Mouse (Mus musculus): ENCODE data around the gene 4430402I18Rik. TPM values are rescaled to one million over a fixed set of nuclear protein-coding genes. Genes with fewer than 3 reads are reported as not detected.

4430402I18Rik gene
- polyA plus RNA-seq, 1 experiment from 2014 or later = 2.5 TPM

GRCm38 (mm10) chr19:28915602-28916250, 51.9 kb downstream of the 4430402I18Rik start:
- no peak for ATAC-seq
- no peaks in the 10 kb centered on the region for H3K9me3 ChIP-seq (ENCODE audit: control insufficient read depth, low read length)
- H3K4me3 ChIP-seq (replicated peaks; ENCODE audit: low read length) = no peak overlapping the region
- 77% methylated on average over 2 of the region's 2 CpGs for WGBS
- H3K36me3 ChIP-seq (ENCODE audit: control insufficient read depth, insufficient read depth) = no peaks in the 10 kb centered on the region
- H3K4me2 ChIP-seq (ENCODE audit: low read length) = no peak overlapping the region
- H3K4me1 ChIP-seq (replicated peaks; ENCODE audit: control insufficient read depth, insufficient read depth, low read length) = no peaks in the 10 kb centered on the region
- H3K27me3 ChIP-seq (replicated peaks; ENCODE audit: control insufficient read depth, insufficient read depth, low read length) = no peaks in the 10 kb centered on the region
- H3K27ac ChIP-seq (ENCODE audit: low read length) = no peak overlapping the region
- no peak overlapping the region for H3K9ac ChIP-seq (replicated peaks; ENCODE audit: low read depth, low read length)

DNA sequence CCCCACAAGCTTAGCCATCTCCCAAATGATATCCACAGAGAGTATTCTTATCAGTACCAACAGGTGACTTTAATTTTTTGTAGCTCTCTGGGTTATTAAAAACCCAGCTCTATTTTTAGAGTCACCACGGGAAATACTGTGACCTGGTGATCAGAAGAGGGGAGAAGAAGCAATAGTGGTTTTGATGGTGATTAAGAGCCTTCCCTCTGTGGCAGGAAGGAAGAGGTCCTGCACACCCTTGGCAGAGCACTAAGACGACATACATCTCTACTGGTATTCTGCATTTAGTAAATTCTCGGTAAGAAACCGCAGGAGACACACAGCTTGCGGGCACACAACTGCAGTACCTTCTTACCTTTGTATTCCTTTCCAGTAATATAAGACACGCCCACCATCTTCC, 53.0 kb downstream of the 4430402I18Rik start:
- H3K9ac ChIP-seq (replicated peaks; ENCODE audit: low read depth, low read length) = no peak overlapping the region
- no peak overlapping the region for H3K27ac ChIP-seq (ENCODE audit: low read length)
- no peaks in the 10 kb centered on the region for H3K9me3 ChIP-seq (ENCODE audit: control insufficient read depth, low read length)
- H3K27me3 ChIP-seq (replicated peaks; ENCODE audit: control insufficient read depth, insufficient read depth, low read length) = no peaks in the 10 kb centered on the region
- WGBS = 84% methylated on average over 6 of the region's 6 CpGs
- H3K36me3 ChIP-seq (ENCODE audit: control insufficient read depth, insufficient read depth) = no peaks in the 10 kb centered on the region
- no peak overlapping the region for H3K4me2 ChIP-seq (ENCODE audit: low read length)
- ATAC-seq = no peak
- H3K4me1 ChIP-seq (replicated peaks; ENCODE audit: control insufficient read depth, insufficient read depth, low read length) = no peaks in the 10 kb centered on the region
- H3K4me3 ChIP-seq (replicated peaks; ENCODE audit: low read length) = no peak overlapping the region

GRCm38 (mm10) chr19:28908693-28909092, 58.9 kb downstream of the 4430402I18Rik start:
- ATAC-seq = no peak
- peaks cover 3% of the 10 kb centered on the region; the same call in 1 of the 2 replicates for H3K36me3 ChIP-seq (ENCODE audit: control insufficient read depth, insufficient read depth)
- H3K4me1 ChIP-seq (replicated peaks; ENCODE audit: control insufficient read depth, insufficient read depth, low read length) = no peaks in the 10 kb centered on the region
- H3K4me3 ChIP-seq (replicated peaks; ENCODE audit: low read length) = no peak overlapping the region
- no peak overlapping the region for H3K27ac ChIP-seq (ENCODE audit: low read length)
- H3K27me3 ChIP-seq (replicated peaks; ENCODE audit: control insufficient read depth, insufficient read depth, low read length) = no peaks in the 10 kb centered on the region
- 76% methylated on average over 9 of the region's 9 CpGs for WGBS
- no peaks in the 10 kb centered on the region for H3K9me3 ChIP-seq (ENCODE audit: control insufficient read depth, low read length)
- no peak overlapping the region for H3K4me2 ChIP-seq (ENCODE audit: low read length)
- no peak overlapping the region for H3K9ac ChIP-seq (replicated peaks; ENCODE audit: low read depth, low read length)

GRCm38 (mm10) chr19:28908186-28908585, 59.4 kb downstream of the 4430402I18Rik start:
- no peak overlapping the region for H3K27ac ChIP-seq (ENCODE audit: low read length)
- H3K4me2 ChIP-seq (ENCODE audit: low read length) = no peak overlapping the region
- ATAC-seq = no peak
- 61% methylated on average over 4 of the region's 4 CpGs for WGBS
- H3K9me3 ChIP-seq (ENCODE audit: control insufficient read depth, low read length) = no peaks in the 10 kb centered on the region
- H3K4me3 ChIP-seq (replicated peaks; ENCODE audit: low read length) = no peak overlapping the region
- peaks cover 3% of the 10 kb centered on the region; the same call in 1 of the 2 replicates for H3K36me3 ChIP-seq (ENCODE audit: control insufficient read depth, insufficient read depth)
- no peaks in the 10 kb centered on the region for H3K27me3 ChIP-seq (replicated peaks; ENCODE audit: control insufficient read depth, insufficient read depth, low read length)
- H3K9ac ChIP-seq (replicated peaks; ENCODE audit: low read depth, low read length) = no peak overlapping the region
- H3K4me1 ChIP-seq (replicated peaks; ENCODE audit: control insufficient read depth, insufficient read depth, low read length) = no peaks in the 10 kb centered on the region

- Histone ChIP-seq H3K9me3 (ENCODE audit: control insufficient read depth, low read length) (no peaks in the 10 kb centered on the region), H3K27me3 (replicated peaks; ENCODE audit: control insufficient read depth, insufficient read depth, low read length) (no peaks in the 10 kb centered on the region), H3K27ac (ENCODE audit: low read length) (no peak overlapping the region), H3K4me3 (replicated peaks; ENCODE audit: low read length) (no peak overlapping the region), H3K9ac (replicated peaks; ENCODE audit: low read depth, low read length) (no peak overlapping the region), H3K4me2 (ENCODE audit: low read length) (no peak overlapping the region), H3K4me1 (replicated peaks; ENCODE audit: control insufficient read depth, insufficient read depth, low read length) (no peaks in the 10 kb centered on the region), H3K36me3 (ENCODE audit: control insufficient read depth, insufficient read depth) (peaks cover 3% of the 10 kb centered on the region; the same call in 1 of the 2 replicates)
- 87% methylated on average over 8 of the region's 8 CpGs for WGBS
- ATAC-seq = no peak
Measured at GRCm38 (mm10) chr19:28903536-28904119, 64.0 kb downstream of the 4430402I18Rik start.

- 90% methylated on average over 4 of the region's 4 CpGs for WGBS
Measured at GRCm38 (mm10) chr19:28902806-28903205, 64.8 kb downstream of the 4430402I18Rik start.

GRCm38 (mm10) chr19:28902111-28902510, 65.5 kb downstream of the 4430402I18Rik start:
- ATAC-seq = no peak
- no peak overlapping the region for H3K9ac ChIP-seq (replicated peaks; ENCODE audit: low read depth, low read length)
- 89% methylated on average over 2 of the region's 2 CpGs for WGBS
- H3K4me2 ChIP-seq (ENCODE audit: low read length) = no peak overlapping the region
- no peak overlapping the region for H3K27ac ChIP-seq (ENCODE audit: low read length)
- H3K36me3 ChIP-seq (ENCODE audit: control insufficient read depth, insufficient read depth) = peaks cover 3% of the 10 kb centered on the region; the same call in 1 of the 2 replicates
- peaks cover 4% of the 10 kb centered on the region for H3K4me1 ChIP-seq (replicated peaks; ENCODE audit: control insufficient read depth, insufficient read depth, low read length)
- no peaks in the 10 kb centered on the region for H3K9me3 ChIP-seq (ENCODE audit: control insufficient read depth, low read length)
- H3K27me3 ChIP-seq (replicated peaks; ENCODE audit: control insufficient read depth, insufficient read depth, low read length) = no peaks in the 10 kb centered on the region
- no peak overlapping the region for H3K4me3 ChIP-seq (replicated peaks; ENCODE audit: low read length)

More at GRCm38 (mm10) chr19:28902806-28903205, 64.8 kb downstream of the 4430402I18Rik start:
- Histone ChIP-seq H3K36me3 (ENCODE audit: control insufficient read depth, insufficient read depth) (peaks cover 3% of the 10 kb centered on the region; the same call in 1 of the 2 replicates), H3K4me3 (replicated peaks; ENCODE audit: low read length) (no peak overlapping the region), H3K27me3 (replicated peaks; ENCODE audit: control insufficient read depth, insufficient read depth, low read length) (no peaks in the 10 kb centered on the region), H3K4me2 (ENCODE audit: low read length) (no peak overlapping the region), H3K9me3 (ENCODE audit: control insufficient read depth, low read length) (no peaks in the 10 kb centered on the region), H3K4me1 (replicated peaks; ENCODE audit: control insufficient read depth, insufficient read depth, low read length) (no peaks in the 10 kb centered on the region), H3K9ac (replicated peaks; ENCODE audit: low read depth, low read length) (no peak overlapping the region), H3K27ac (ENCODE audit: low read length) (no peak overlapping the region)
- no peak for ATAC-seq

- ATAC-seq = no peak
- H3K4me3 ChIP-seq (replicated peaks; ENCODE audit: low read length) = no peak overlapping the region
- WGBS = 91% methylated on average over 2 of the region's 2 CpGs
Measured at GRCm38 (mm10) chr19:28900771-28901170, 66.8 kb downstream of the 4430402I18Rik start.

GRCm38 (mm10) chr19:28897497-28897896, 70.1 kb downstream of the 4430402I18Rik start:
- ATAC-seq = no peak
- Histone ChIP-seq H3K4me3 (replicated peaks; ENCODE audit: low read length) (no peak overlapping the region), H3K4me2 (ENCODE audit: low read length) (no peak overlapping the region), H3K27ac (ENCODE audit: low read length) (no peak overlapping the region; the same call in 1 of the 2 replicates), H3K9me3 (ENCODE audit: control insufficient read depth, low read length) (no peaks in the 10 kb centered on the region), H3K36me3 (ENCODE audit: control insufficient read depth, insufficient read depth) (no peaks in the 10 kb centered on the region), H3K9ac (replicated peaks; ENCODE audit: low read depth, low read length) (no peak overlapping the region), H3K4me1 (replicated peaks; ENCODE audit: control insufficient read depth, insufficient read depth, low read length) (peaks cover 12% of the 10 kb centered on the region), H3K27me3 (replicated peaks; ENCODE audit: control insufficient read depth, insufficient read depth, low read length) (no peaks in the 10 kb centered on the region)
- 73% methylated on average over 9 of the region's 9 CpGs for WGBS

More at GRCm38 (mm10) chr19:28900771-28901170, 66.8 kb downstream of the 4430402I18Rik start:
- Histone ChIP-seq H3K27me3 (replicated peaks; ENCODE audit: control insufficient read depth, insufficient read depth, low read length) (no peaks in the 10 kb centered on the region), H3K27ac (ENCODE audit: low read length) (no peak overlapping the region), H3K4me1 (replicated peaks; ENCODE audit: control insufficient read depth, insufficient read depth, low read length) (peaks cover 12% of the 10 kb centered on the region), H3K9me3 (ENCODE audit: control insufficient read depth, low read length) (no peaks in the 10 kb centered on the region), H3K9ac (replicated peaks; ENCODE audit: low read depth, low read length) (no peak overlapping the region), H3K36me3 (ENCODE audit: control insufficient read depth, insufficient read depth) (0 out of 2 replicates have a peak, but pooled peaks cover 3% of the 10 kb centered on the region), H3K4me2 (ENCODE audit: low read length) (no peak overlapping the region)

All from forebrain, embryonic 16.5 days (tissue).